Mouse (Mus musculus): Measurements from ENCODE around the gene Iqcf6. TPM values are rescaled to one million over a fixed set of nuclear protein-coding genes. Genes with fewer than 3 reads are reported as not detected.

Gene Iqcf6
- polyA plus RNA-seq, 1 experiment from 2014 or later, result not detected

DNA sequence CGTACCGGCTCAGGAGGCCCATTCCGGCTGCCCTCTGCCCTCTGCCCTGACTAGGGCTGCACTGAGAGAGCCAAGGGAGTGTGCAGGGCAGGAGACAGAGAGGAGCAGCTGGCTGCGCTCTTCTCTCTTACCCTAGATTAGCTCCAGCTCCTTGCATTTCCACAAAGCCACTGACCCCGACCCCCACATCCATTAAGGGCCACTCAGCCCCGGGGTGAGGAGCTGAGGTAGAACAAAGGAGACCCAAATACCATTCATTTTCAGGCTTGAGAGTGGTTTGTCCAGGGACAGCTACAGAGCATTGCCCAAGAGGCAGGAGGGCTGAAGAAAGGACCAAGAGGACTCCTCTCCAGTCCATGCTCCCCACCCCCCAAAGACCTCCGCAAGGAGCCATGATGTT is 33.1 kb downstream of the Iqcf6 start:
- Histone ChIP-seq H3K4me3 (no peak overlapping the region), H3K4me2 (no peak overlapping the region), H3K9ac (no peak overlapping the region), H3K27ac (replicated peaks) (no peak overlapping the region), H3K27me3 (peaks cover 5% of the 10 kb centered on the region; the same call in 1 of the 2 replicates), H3K4me1 (replicated peaks) (peaks cover 31% of the 10 kb centered on the region), H3K36me3 (peaks cover 29% of the 10 kb centered on the region), H3K9me3 (no peaks in the 10 kb centered on the region)
- no peak for ATAC-seq (ENCODE audit: low FRiP score, low read depth)
- WGBS, result 25% methylated on average over 7 of the region's 7 CpGs

- Histone ChIP-seq H3K27ac (replicated peaks) (no peak overlapping the region), H3K36me3 (peaks cover 29% of the 10 kb centered on the region), H3K9me3 (no peaks in the 10 kb centered on the region), H3K27me3 (peaks cover 2% of the 10 kb centered on the region; the same call in 1 of the 2 replicates), H3K4me3 (no peak overlapping the region), H3K4me2 (no peak overlapping the region), H3K4me1 (replicated peaks) (peaks cover 34% of the 10 kb centered on the region), H3K9ac (no peak overlapping the region)
- WGBS, result 75% methylated on average over 1 of the region's 1 CpGs
- ATAC-seq (ENCODE audit: low FRiP score, low read depth), result no peak
Measured at GRCm38 (mm10) chr9:106659935-106660334, 33.6 kb downstream of the Iqcf6 start.

DNA sequence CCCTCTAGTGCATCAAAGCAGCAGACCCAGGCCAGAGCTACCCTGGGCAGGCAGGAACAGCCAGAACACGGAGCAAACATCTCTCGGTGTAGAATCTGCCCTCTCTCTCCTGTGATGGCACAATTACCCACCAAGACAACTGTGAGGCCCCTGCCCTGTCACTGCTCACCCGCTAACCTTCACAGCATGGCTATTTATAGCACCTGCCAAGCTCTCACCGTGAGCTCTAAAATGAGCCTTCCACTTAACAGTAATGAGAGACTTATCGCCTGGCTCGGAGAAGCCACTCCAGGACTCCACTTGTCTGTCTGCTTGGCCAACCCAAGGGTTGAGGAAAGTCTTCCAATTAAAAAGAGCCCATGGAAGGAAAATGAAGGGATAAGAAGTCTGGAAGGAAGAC is 36.8 kb downstream of the Iqcf6 start:
- Histone ChIP-seq H3K27me3 (no peaks in the 10 kb centered on the region), H3K9ac (no peak overlapping the region), H3K9me3 (no peaks in the 10 kb centered on the region), H3K4me2 (no peak overlapping the region), H3K4me1 (replicated peaks) (peaks cover 26% of the 10 kb centered on the region), H3K27ac (replicated peaks) (no peak overlapping the region), H3K4me3 (no peak overlapping the region), H3K36me3 (peaks cover 30% of the 10 kb centered on the region)
- no peak for ATAC-seq (ENCODE audit: low FRiP score, low read depth)
- 78% methylated on average over 6 of the region's 6 CpGs for WGBS

GRCm38 (mm10) chr9:106664433-106664832 is 38.1 kb downstream of the Iqcf6 start:
- peak overlapping the region; percentile 83 for H3K27ac ChIP-seq (replicated peaks)
- H3K4me2 ChIP-seq, result peak overlapping the region; percentile 20; the same call in 1 of the 2 replicates
- peaks cover 21% of the 10 kb centered on the region; the same call in 1 of the 2 replicates for H3K36me3 ChIP-seq
- ATAC-seq (ENCODE audit: low FRiP score, low read depth), result peak; percentile 91
- H3K9ac ChIP-seq, result no peak overlapping the region
- 22% methylated on average over 4 of the region's 4 CpGs for WGBS
- no peaks in the 10 kb centered on the region for H3K9me3 ChIP-seq
- H3K4me3 ChIP-seq, result no peak overlapping the region
- no peaks in the 10 kb centered on the region for H3K27me3 ChIP-seq
- peaks cover 26% of the 10 kb centered on the region for H3K4me1 ChIP-seq (replicated peaks)

DNA sequence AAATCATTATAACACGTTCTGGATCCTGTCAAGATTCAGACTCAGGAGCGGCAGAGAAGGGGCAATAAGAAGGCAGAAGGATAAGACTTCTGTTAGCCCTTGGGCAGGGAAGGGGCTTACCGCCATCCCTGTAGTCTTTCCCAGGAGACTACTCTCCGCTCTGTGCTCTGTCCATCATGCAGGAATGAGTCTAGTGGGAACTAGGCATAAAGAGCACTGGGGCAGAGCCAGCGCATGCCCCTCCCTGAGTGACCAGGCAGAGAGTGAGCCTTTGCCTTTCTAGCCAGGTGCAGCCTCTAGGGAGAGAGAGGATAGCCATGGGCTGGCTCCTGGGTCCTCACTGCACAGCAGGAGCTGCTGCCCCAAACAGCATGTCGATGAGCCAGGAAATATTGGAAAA is 38.5 kb downstream of the Iqcf6 start:
- peaks cover 17% of the 10 kb centered on the region; the same call in 1 of the 2 replicates for H3K36me3 ChIP-seq
- H3K9ac ChIP-seq, result no peak overlapping the region
- WGBS, result 47% methylated on average over 6 of the region's 6 CpGs
- H3K4me2 ChIP-seq, result peak overlapping the region; percentile 20; the same call in 1 of the 2 replicates
- no peaks in the 10 kb centered on the region for H3K27me3 ChIP-seq
- H3K27ac ChIP-seq (replicated peaks), result peak overlapping the region; percentile 83
- H3K9me3 ChIP-seq, result no peaks in the 10 kb centered on the region
- H3K4me1 ChIP-seq (replicated peaks), result peaks cover 26% of the 10 kb centered on the region
- peak; percentile 24; the same call in 1 of the 2 replicates for ATAC-seq (ENCODE audit: low FRiP score, low read depth)
- H3K4me3 ChIP-seq, result no peak overlapping the region

GRCm38 (mm10) chr9:106673860-106674259 is 47.5 kb downstream of the Iqcf6 start:
- Histone ChIP-seq H3K27me3 (no peaks in the 10 kb centered on the region), H3K9ac (no peak overlapping the region), H3K36me3 (peaks cover 16% of the 10 kb centered on the region; the same call in 1 of the 2 replicates), H3K4me3 (no peak overlapping the region), H3K27ac (replicated peaks) (no peak overlapping the region), H3K4me2 (no peak overlapping the region), H3K4me1 (replicated peaks) (no peaks in the 10 kb centered on the region), H3K9me3 (no peaks in the 10 kb centered on the region)
- 86% methylated on average over 2 of the region's 2 CpGs for WGBS
- no peak for ATAC-seq (ENCODE audit: low FRiP score, low read depth)

GRCm38 (mm10) chr9:106675480-106675879 is 49.1 kb downstream of the Iqcf6 start:
- H3K4me3 ChIP-seq, result no peak overlapping the region
- H3K9me3 ChIP-seq, result no peaks in the 10 kb centered on the region
- peak; percentile 66; the same call in 1 of the 2 replicates for ATAC-seq (ENCODE audit: low FRiP score, low read depth)
- H3K27ac ChIP-seq (replicated peaks), result no peak overlapping the region
- no peak overlapping the region for H3K4me2 ChIP-seq
- H3K4me1 ChIP-seq (replicated peaks), result no peaks in the 10 kb centered on the region
- no peak overlapping the region for H3K9ac ChIP-seq
- WGBS, result 0% methylated on average over 1 of the region's 1 CpGs
- H3K27me3 ChIP-seq, result no peaks in the 10 kb centered on the region
- H3K36me3 ChIP-seq, result peaks cover 21% of the 10 kb centered on the region; the same call in 1 of the 2 replicates

DNA sequence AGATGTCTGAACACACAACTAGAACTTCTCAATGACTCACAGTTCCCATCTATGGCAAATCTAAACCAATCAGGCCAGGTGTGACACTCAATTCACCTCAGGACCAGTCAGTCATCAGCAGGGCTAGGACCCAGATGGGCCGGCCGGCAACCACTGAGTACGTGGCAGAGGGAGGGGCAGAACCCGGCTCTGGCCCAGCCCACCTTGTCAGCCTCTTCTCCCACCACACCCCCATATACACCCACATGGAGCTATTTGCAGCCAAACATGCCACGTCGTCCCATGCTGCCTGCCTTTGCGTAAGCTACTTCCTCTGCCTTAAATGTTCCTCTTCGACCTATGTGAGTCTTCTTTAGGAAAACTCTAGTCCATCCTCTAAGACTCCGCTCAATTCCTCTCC is 49.6 kb downstream of the Iqcf6 start:
- no peak overlapping the region for H3K4me3 ChIP-seq
- H3K27ac ChIP-seq (replicated peaks), result no peak overlapping the region
- H3K4me2 ChIP-seq, result no peak overlapping the region
- WGBS, result 75% methylated on average over 9 of the region's 9 CpGs
- H3K9ac ChIP-seq, result no peak overlapping the region
- H3K36me3 ChIP-seq, result peaks cover 21% of the 10 kb centered on the region; the same call in 1 of the 2 replicates
- H3K4me1 ChIP-seq (replicated peaks), result no peaks in the 10 kb centered on the region
- no peaks in the 10 kb centered on the region for H3K27me3 ChIP-seq
- peak; percentile 46; the same call in 1 of the 2 replicates for ATAC-seq (ENCODE audit: low FRiP score, low read depth)
- H3K9me3 ChIP-seq, result no peaks in the 10 kb centered on the region

DNA sequence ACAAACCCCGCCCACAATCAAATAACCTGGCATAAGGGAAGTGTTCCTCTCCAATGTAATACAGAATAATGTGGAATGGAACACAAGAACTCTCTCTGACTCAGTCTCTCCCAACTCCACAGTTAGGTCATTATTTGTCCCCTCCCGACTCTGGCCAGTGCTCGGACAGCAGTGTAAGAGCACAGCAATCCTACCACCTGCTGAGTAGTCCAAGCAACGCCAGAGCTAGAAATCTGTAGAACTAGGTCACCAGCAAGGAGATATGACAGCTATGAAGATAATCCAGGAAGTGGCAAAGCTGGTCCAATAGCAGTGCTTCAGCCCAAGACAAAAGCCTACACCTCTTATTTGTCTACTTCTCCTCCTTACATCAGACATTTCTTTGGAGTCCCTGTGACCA is 50.2 kb downstream of the Iqcf6 start:
- Histone ChIP-seq H3K4me1 (replicated peaks) (no peaks in the 10 kb centered on the region), H3K9ac (no peak overlapping the region), H3K27ac (replicated peaks) (no peak overlapping the region), H3K27me3 (no peaks in the 10 kb centered on the region), H3K9me3 (no peaks in the 10 kb centered on the region), H3K4me2 (no peak overlapping the region), H3K36me3 (peaks cover 21% of the 10 kb centered on the region; the same call in 1 of the 2 replicates), H3K4me3 (no peak overlapping the region)
- WGBS, result 74% methylated on average over 4 of the region's 4 CpGs
- ATAC-seq (ENCODE audit: low FRiP score, low read depth), result no peak

Other genes with a start within 250 kb of the Iqcf6 start
- 620 and 631 TPM in 2 replicates for gene Rpl29, start 197.1 kb upstream of the Iqcf6 start, polyA plus RNA-seq (2015; fragmentation: Nextera tagmentation; extraction: Ambion mirVana)
- gene Acy1, start 188.3 kb upstream of the Iqcf6 start, polyA plus RNA-seq (2015; fragmentation: Nextera tagmentation; extraction: Ambion mirVana), result 22.9 and 24.9 TPM in 2 replicates
- gene Abhd14b, start 179.1 kb upstream of the Iqcf6 start, polyA plus RNA-seq (2015; fragmentation: Nextera tagmentation; extraction: Ambion mirVana), result 9.2 and 11.3 TPM in 2 replicates
- 77.0 and 80.7 TPM in 2 replicates for gene Abhd14a, start 178.9 kb upstream of the Iqcf6 start, polyA plus RNA-seq (2015; fragmentation: Nextera tagmentation; extraction: Ambion mirVana)
- gene Pcbp4, start 173.3 kb upstream of the Iqcf6 start, polyA plus RNA-seq (2015; fragmentation: Nextera tagmentation; extraction: Ambion mirVana), result 246 and 264 TPM in 2 replicates
- gene Gpr62, start 160.6 kb upstream of the Iqcf6 start, polyA plus RNA-seq (2015; fragmentation: Nextera tagmentation; extraction: Ambion mirVana), result 1.4 TPM in 2 replicates
- gene Rrp9, start 150.6 kb upstream of the Iqcf6 start, polyA plus RNA-seq (2015; fragmentation: Nextera tagmentation; extraction: Ambion mirVana), result 45.7 and 45.9 TPM in 2 replicates
- 0.77 and 0.89 TPM in 2 replicates for gene Parp3, start 149.6 kb upstream of the Iqcf6 start, polyA plus RNA-seq (2015; fragmentation: Nextera tagmentation; extraction: Ambion mirVana)
- gene Iqcf1, start 126.6 kb upstream of the Iqcf6 start, polyA plus RNA-seq (2015; fragmentation: Nextera tagmentation; extraction: Ambion mirVana), result not detected in 2 replicates
- not detected in 2 replicates for gene Iqcf5, start 112.0 kb upstream of the Iqcf6 start, polyA plus RNA-seq (2015; fragmentation: Nextera tagmentation; extraction: Ambion mirVana)
- not detected in 2 replicates for gene Iqcf3, start 65.0 kb upstream of the Iqcf6 start, polyA plus RNA-seq (2015; fragmentation: Nextera tagmentation; extraction: Ambion mirVana)
- gene Iqcf4, start 55.6 kb upstream of the Iqcf6 start, polyA plus RNA-seq (2015; fragmentation: Nextera tagmentation; extraction: Ambion mirVana), result not detected in 2 replicates
- gene Grm2, start 29.5 kb downstream of the Iqcf6 start, polyA plus RNA-seq (2015; fragmentation: Nextera tagmentation; extraction: Ambion mirVana), result 8.7 and 9.7 TPM in 2 replicates
- gene Tex264, start 59.3 kb downstream of the Iqcf6 start, polyA plus RNA-seq (2015; fragmentation: Nextera tagmentation; extraction: Ambion mirVana), result 69.6 and 79.0 TPM in 2 replicates
- gene Rad54l2, start 162.6 kb downstream of the Iqcf6 start, polyA plus RNA-seq (2015; fragmentation: Nextera tagmentation; extraction: Ambion mirVana), result 6.1 and 7.4 TPM in 2 replicates
- 18.2 and 19.2 TPM in 2 replicates for gene Dcaf1, start 195.3 kb downstream of the Iqcf6 start, polyA plus RNA-seq (2015; fragmentation: Nextera tagmentation; extraction: Ambion mirVana)

All from hindbrain, embryonic 15.5 days (tissue).